Mouse (Mus musculus) megakaryocyte, embryonic 14.5 days (primary cell): Measurements from ENCODE around the gene Gm20388. TPM values are rescaled to one million over a fixed set of nuclear protein-coding genes. Genes with fewer than 3 reads are reported as not detected.

Experiments used
- H3K27me3 ChIP-seq: replicated peaks from 2 replicates; pipeline ENCODE3; 2012; ENCODE audit warnings: inconsistent platforms
- H3K36me3 ChIP-seq: replicated peaks from 2 replicates; pipeline ENCODE3; 2012; ENCODE audit warnings: low read length, inconsistent platforms, mixed read lengths
- H3K4me1 ChIP-seq: 2 replicates; pipeline ENCODE4 v1.6.1; 2012; ENCODE audit warnings: inconsistent platforms
- H3K4me3 ChIP-seq: replicated peaks from 2 replicates; pipeline ENCODE3; 2012; ENCODE audit warnings: moderate library complexity, mild to moderate bottlenecking, inconsistent platforms
- H3K9me3 ChIP-seq: 2 replicates; pipeline ENCODE4 v1.6.1; 2012; ENCODE audit warnings: inconsistent platforms
- FLI1 ChIP-seq: IDR thresholded peaks from 2 replicates; pipeline ENCODE4 v1.6.1; 2012; ENCODE audit warnings: low read length, inconsistent platforms, mixed read lengths
- GATA1 ChIP-seq: IDR thresholded peaks from 3 replicates; pipeline ENCODE4 v1.6.1; 2012; ENCODE audit warnings: mixed read lengths, low read length, inconsistent platforms, borderline replicate concordance
- polyA plus RNA-seq: library from polyadenylated mRNA; stranded (reverse); fragments of >175 nt; gene quantifications from 2 replicates; pipeline ENCODE4 v1.2.3, GENCODE M21; 2012; ENCODE audit warnings: low replicate concordance; ENCODE audit not compliant: insufficient read depth

The Gm20388 gene
- polyA plus RNA-seq, 1 experiment = 111 TPM

GRCm38 (mm10) chr8:122807907-122808306, 2897.3 kb downstream of the Gm20388 start:
- H3K4me1 ChIP-seq = peaks cover 29% of the 10 kb centered on the region
- H3K4me3 ChIP-seq = no peak overlapping the region
- H3K27me3 ChIP-seq = peaks cover 20% of the 10 kb centered on the region
- peaks cover 80% of the 10 kb centered on the region for H3K36me3 ChIP-seq
- H3K9me3 ChIP-seq = no peaks in the 10 kb centered on the region
- TF ChIP-seq FLI1 (no peak), GATA1 (no peak)

- TF ChIP-seq GATA1 = no peak
- TF ChIP-seq FLI1 = no peak
- Histone ChIP-seq H3K36me3 (peaks cover 80% of the 10 kb centered on the region), H3K27me3 (peaks cover 22% of the 10 kb centered on the region), H3K4me3 (no peak overlapping the region), H3K9me3 (no peaks in the 10 kb centered on the region), H3K4me1 (peaks cover 32% of the 10 kb centered on the region)
Observed at GRCm38 (mm10) chr8:122810376-122810775, 2899.7 kb downstream of the Gm20388 start.

GRCm38 (mm10) chr8:122811870-122812494, 2901.3 kb downstream of the Gm20388 start:
- Histone ChIP-seq H3K4me3 (no peak overlapping the region), H3K9me3 (no peaks in the 10 kb centered on the region), H3K4me1 (peaks cover 42% of the 10 kb centered on the region), H3K36me3 (peaks cover 75% of the 10 kb centered on the region), H3K27me3 (peaks cover 11% of the 10 kb centered on the region)
- no peak for TF ChIP-seq FLI1
- TF ChIP-seq GATA1 = no peak

DNA sequence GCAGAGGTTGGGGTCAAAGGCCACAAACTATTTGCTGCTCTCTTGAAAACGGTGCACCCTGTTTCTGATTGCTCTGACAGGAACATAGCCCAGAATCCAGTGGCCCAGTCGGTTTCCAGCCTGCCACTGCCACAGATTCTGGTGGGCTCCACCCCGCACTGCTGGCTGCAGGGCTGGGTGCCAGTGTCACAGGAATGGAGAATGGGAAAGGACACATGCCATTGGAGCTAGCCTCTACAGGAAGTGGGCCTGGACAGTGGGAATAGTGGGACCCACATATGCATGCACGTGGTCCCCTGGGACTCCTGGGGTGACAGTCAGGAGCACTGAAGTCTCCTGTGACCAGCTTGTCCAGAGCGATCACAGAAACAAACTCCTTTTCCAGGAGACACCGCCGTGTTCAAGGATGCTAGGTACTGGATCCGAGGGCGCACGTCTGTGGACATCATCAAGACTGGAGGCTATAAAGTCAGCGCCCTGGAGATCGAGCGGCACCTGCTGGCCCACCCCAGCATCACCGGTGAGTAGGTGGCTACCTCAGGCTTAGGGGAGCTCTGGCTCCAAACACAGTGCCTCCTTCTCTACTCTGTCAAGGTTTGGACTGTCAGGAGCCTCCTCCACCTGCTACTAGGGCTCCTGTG, 2902.1 kb downstream of the Gm20388 start:
- H3K27me3 ChIP-seq = peaks cover 9% of the 10 kb centered on the region
- no peaks in the 10 kb centered on the region for H3K9me3 ChIP-seq
- H3K4me1 ChIP-seq = peaks cover 47% of the 10 kb centered on the region
- TF ChIP-seq FLI1 (no peak), GATA1 (no peak)
- H3K4me3 ChIP-seq = no peak overlapping the region
- peaks cover 75% of the 10 kb centered on the region for H3K36me3 ChIP-seq

- TF ChIP-seq FLI1 = no peak
- TF ChIP-seq GATA1 = no peak
- Histone ChIP-seq H3K4me3 (no peak overlapping the region), H3K27me3 (peaks cover 9% of the 10 kb centered on the region), H3K4me1 (peaks cover 57% of the 10 kb centered on the region), H3K36me3 (peaks cover 78% of the 10 kb centered on the region), H3K9me3 (no peaks in the 10 kb centered on the region)
Observed at GRCm38 (mm10) chr8:122814608-122815007, 2904.0 kb downstream of the Gm20388 start.

DNA sequence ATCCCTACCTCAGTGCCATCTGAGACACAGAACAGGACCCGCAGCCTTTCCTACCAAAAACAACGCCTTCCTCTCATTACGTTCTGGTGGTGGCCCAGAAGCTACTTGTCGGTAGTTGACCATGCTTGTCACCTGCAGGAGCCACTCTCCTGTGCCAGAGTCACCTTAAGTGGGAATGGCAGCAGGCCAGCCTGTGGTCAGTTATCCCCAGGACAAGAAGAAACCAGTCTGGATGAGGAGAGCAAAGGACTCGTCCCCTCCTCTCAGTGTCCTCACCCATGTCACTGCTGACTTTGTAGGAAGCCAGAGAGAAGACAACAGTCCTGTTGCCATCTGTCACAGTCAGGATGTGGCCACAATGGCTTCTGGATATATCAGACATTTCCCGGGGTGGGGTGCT, 2906.3 kb downstream of the Gm20388 start:
- peaks cover 57% of the 10 kb centered on the region for H3K36me3 ChIP-seq
- H3K4me1 ChIP-seq = peaks cover 71% of the 10 kb centered on the region
- H3K27me3 ChIP-seq = peaks cover 27% of the 10 kb centered on the region
- no peaks in the 10 kb centered on the region for H3K9me3 ChIP-seq
- peak overlapping the region; percentile 40 for H3K4me3 ChIP-seq
- TF ChIP-seq FLI1 (no peak), GATA1 (no peak)

GRCm38 (mm10) chr8:122817724-122818496, 2907.3 kb downstream of the Gm20388 start:
- no peak for TF ChIP-seq FLI1
- no peak for TF ChIP-seq GATA1
- peaks cover 48% of the 10 kb centered on the region for H3K36me3 ChIP-seq
- peaks cover 27% of the 10 kb centered on the region for H3K27me3 ChIP-seq

DNA sequence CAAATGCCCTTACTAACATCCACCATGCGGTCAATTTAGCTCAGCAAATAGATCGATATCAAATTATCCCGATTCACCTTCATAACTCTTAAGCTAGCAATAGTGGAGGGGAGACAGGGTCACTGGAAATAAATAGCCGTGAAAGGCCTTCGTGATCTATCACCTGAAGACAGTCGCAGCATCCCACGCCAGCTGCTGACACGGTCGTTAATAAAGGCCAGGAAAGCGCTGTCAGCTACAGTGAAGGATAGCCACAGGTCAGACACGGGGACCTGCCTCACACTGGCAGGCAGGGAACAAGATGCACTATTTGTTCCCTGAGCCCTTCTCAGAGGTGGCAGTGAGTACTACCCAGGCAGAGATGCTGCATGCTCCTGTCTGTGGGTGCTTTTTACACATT, 2909.1 kb downstream of the Gm20388 start:
- Histone ChIP-seq H3K4me3 (no peak overlapping the region), H3K36me3 (peaks cover 29% of the 10 kb centered on the region), H3K9me3 (peaks cover 3% of the 10 kb centered on the region; the same call in 1 of the 2 replicates), H3K4me1 (peaks cover 75% of the 10 kb centered on the region), H3K27me3 (peaks cover 28% of the 10 kb centered on the region)
- TF ChIP-seq GATA1 (no peak), FLI1 (no peak)

More at GRCm38 (mm10) chr8:122817724-122818496, 2907.3 kb downstream of the Gm20388 start:
- Histone ChIP-seq H3K4me1 (peaks cover 71% of the 10 kb centered on the region), H3K9me3 (no peaks in the 10 kb centered on the region), H3K4me3 (peak overlapping the region; percentile 70)

DNA sequence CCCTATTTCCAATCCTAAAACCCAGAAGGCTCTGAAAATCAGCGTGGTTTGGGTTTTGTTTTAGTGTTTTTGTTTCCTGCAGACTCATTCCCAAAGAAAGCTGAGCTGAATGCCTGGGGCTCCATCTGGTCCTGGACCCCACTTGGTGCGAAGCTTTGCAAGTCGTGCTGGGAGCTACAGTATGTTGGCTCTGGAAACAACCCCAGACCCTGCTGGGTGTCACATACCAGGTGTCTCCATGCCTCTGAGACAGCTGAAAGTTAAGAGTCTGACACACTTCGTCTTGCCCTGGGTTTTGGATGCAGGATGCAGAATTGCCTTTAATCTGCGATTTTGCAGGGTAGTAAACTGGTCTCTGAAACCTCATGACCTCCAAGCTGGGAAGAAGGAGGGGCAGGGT, 2913.9 kb downstream of the Gm20388 start:
- Histone ChIP-seq H3K9me3 (peaks cover 14% of the 10 kb centered on the region), H3K4me3 (no peak overlapping the region), H3K4me1 (peaks cover 60% of the 10 kb centered on the region), H3K27me3 (peaks cover 71% of the 10 kb centered on the region), H3K36me3 (peaks cover 9% of the 10 kb centered on the region)
- TF ChIP-seq GATA1 = no peak
- no peak for TF ChIP-seq FLI1

GRCm38 (mm10) chr8:122824986-122825385, 2914.3 kb downstream of the Gm20388 start:
- Histone ChIP-seq H3K4me1 (peaks cover 59% of the 10 kb centered on the region), H3K36me3 (peaks cover 9% of the 10 kb centered on the region), H3K4me3 (no peak overlapping the region), H3K9me3 (peaks cover 14% of the 10 kb centered on the region), H3K27me3 (peaks cover 71% of the 10 kb centered on the region)
- no peak for TF ChIP-seq FLI1
- TF ChIP-seq GATA1 = no peak
